Mouse (Mus musculus) CD4-positive, CD25-positive, alpha-beta regulatory T cell (primary cell): ENCODE results near the gene Defa17. TPM values are rescaled to one million over a fixed set of nuclear protein-coding genes. Genes with fewer than 3 reads are reported as not detected.

Experiments
- polyA plus RNA-seq: library from polyadenylated mRNA; unstranded; fragments of 100-300 nt; shearing (Covaris generic); gene quantifications from one replicate; pipeline ENCODE4 v1.2.1, GENCODE M21; 2017

Defa17 gene
- not detected for polyA plus RNA-seq

DNA sequence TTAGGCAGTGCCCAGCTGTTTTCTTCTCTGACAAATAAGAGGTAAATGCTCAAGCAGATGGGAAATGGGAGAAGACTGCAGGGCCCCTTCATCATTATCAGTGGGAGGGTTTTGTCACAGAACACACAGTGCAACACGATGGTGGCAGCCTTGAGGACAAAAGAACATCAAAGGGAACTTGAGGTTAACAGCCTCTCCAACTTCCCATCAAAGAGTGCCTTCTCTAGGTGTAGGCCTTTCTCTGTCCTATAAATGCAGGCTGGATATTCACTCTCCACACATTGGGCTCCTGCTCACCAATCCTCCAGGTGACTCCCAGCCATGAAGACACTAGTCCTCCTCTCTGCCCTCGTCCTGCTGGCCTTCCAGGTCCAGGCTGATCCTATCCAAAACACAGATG lies at the start of gene Defa17:
TSS of gene Defa17 (plus strand) at position 301 of the 400 bp plus-strand sequence.

DNA sequence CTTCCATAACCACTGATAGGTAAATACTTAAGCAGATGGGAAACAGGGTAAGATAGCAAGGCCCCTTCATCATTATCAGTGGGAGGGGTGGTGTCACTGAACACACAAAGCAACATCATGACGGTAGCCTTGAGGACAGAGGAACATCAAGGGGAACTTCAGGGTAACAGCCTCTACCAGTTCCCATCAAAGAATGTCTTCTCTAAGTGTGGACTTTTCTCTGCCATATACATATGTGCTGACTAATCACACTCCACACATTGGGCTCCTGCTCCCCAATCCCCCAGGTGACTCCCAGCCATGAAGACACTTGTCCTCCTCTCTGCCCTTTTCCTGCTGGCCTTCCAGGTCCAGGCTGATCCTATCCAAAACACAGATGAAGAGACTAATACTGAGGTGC lies 37.7 kb upstream of the Defa17 start, which contains the start of gene Defa26:
TSS of gene Defa26 (plus strand) at position 301 of the 400 bp plus-strand sequence.

DNA sequence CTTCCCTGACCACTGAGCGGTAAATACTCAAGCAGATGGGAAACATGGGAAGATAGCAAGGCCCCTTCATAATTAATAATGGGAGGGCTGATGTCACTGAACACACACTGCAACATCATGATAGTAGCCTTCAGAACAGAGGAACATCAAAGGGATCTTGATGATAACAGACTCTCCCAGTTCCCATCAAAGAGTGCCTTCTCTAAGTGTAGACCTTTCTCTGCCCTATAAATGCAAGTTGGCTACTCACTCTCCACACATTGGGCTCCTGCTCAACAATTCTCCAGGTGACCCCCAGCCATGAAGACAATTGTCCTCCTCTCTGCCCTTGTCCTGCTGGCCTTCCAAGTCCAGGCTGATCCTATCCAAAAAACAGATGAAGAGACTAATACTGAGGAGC lies 9.9 kb downstream of the Defa17 start, which contains the start of gene Defa34:
TSS of gene Defa34 (plus strand) at position 301 of the 400 bp plus-strand sequence.

DNA sequence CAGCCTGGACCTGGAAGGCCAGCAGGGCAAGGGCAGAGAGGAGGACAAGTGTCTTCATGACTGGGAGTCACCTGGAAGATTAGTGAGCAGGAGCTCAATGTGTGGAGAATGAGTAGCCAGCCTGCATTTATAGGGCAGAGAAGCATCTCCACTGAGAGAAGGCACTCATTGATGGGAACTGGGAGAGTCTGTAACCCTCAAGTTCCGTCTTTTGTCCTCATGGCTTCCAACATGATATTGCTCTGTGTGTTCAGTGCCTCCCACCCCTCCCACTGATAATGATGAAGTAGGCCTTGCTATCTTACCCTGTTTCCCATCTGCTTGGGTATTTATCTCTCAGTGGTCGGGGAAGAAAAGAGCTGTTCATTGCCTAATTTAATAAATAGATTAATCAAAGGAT lies 48.0 kb downstream of the Defa17 start, which contains the start of gene AY761184:
TSS of gene AY761184 (minus strand) at position 101 of the 400 bp plus-strand sequence.

Other genes with a start within 250 kb of the Defa17 start
- not detected for gene Defa36, start 228.4 kb upstream of the Defa17 start, polyA plus RNA-seq
- gene Gm7849, start 199.2 kb upstream of the Defa17 start, polyA plus RNA-seq: not detected
- not detected for gene Defa20, start 146.5 kb upstream of the Defa17 start, polyA plus RNA-seq
- not detected for gene Defa32, start 126.7 kb upstream of the Defa17 start, polyA plus RNA-seq
- not detected for gene Defa37, start 90.4 kb upstream of the Defa17 start, polyA plus RNA-seq
- not detected for gene Defa28, start 72.8 kb upstream of the Defa17 start, polyA plus RNA-seq
- gene Gm7861, start 61.3 kb upstream of the Defa17 start, polyA plus RNA-seq: not detected
- not detected for gene Defa26, start 37.6 kb upstream of the Defa17 start, polyA plus RNA-seq
- not detected for gene Defa34, start 10.0 kb downstream of the Defa17 start, polyA plus RNA-seq
- gene AY761184, start 47.9 kb downstream of the Defa17 start, polyA plus RNA-seq: not detected
- not detected for gene Defa24, start 78.7 kb downstream of the Defa17 start, polyA plus RNA-seq
- not detected for gene Defb50, start 167.8 kb downstream of the Defa17 start, polyA plus RNA-seq
- gene Defb2, start 184.1 kb downstream of the Defa17 start, polyA plus RNA-seq: not detected
- gene Defb10, start 203.1 kb downstream of the Defa17 start, polyA plus RNA-seq: not detected
- not detected for gene Defb9, start 229.6 kb downstream of the Defa17 start, polyA plus RNA-seq